ENCODE assay signal across 7 mouse cellular contexts in genomic region chr1:171032691-171033090, GRCm38 (mm10). TPM values are rescaled to one million over a fixed set of nuclear protein-coding genes. Genes with fewer than 3 reads are reported as not detected.
DNase-seq lines count a peak whose midpoint lies in the region; ATAC-seq lines count a peak whose summit lies in the region.

No protein-coding gene starts in this region.

- peaks cover 9% of the 10 kb centered on the region; the same call in 1 of the 2 replicates for H3K4me1 ChIP-seq in lung, embryonic 16.5 days (replicated peaks; ENCODE audit: control insufficient read depth, insufficient read depth, low read length)
- H3K4me1 ChIP-seq in hindbrain, embryonic 11.5 days (replicated peaks; ENCODE audit: control insufficient read depth, insufficient read depth, low read length): 0 out of 2 replicates have a peak, but pooled peaks cover 2% of the 10 kb centered on the region
- H3K4me1 ChIP-seq in midbrain, embryonic 14.5 days (ENCODE audit: control insufficient read depth, insufficient read depth, low read length): peaks cover 3% of the 10 kb centered on the region; the same call in 1 of the 2 replicates

- no peaks in the 10 kb centered on the region for H3K9me3 ChIP-seq in lung, embryonic 16.5 days (ENCODE audit: control insufficient read depth, low read length)
- H3K9me3 ChIP-seq in hindbrain, embryonic 11.5 days (ENCODE audit: control insufficient read depth, low read length): no peaks in the 10 kb centered on the region
- no peaks in the 10 kb centered on the region for H3K9me3 ChIP-seq in midbrain, embryonic 14.5 days (ENCODE audit: control insufficient read depth, low read length)

- DNase-seq in lung, postnatal 14 days: no peak
- peak; percentile 39 for DNase-seq in cerebellum, adult 8-10 months
- peak; percentile 36 for DNase-seq in hindbrain, embryonic 11.5 days (ENCODE audit: low spot score)
- DNase-seq in midbrain, embryonic 14.5 days: peak; percentile 57
- DNase-seq in MN1 (ENCODE audit: low spot score): no peak

- H3K4me2 ChIP-seq in lung, embryonic 16.5 days (ENCODE audit: low read depth, low read length): peak overlapping the region; percentile 88
- peak overlapping the region; percentile 86 for H3K4me2 ChIP-seq in hindbrain, embryonic 11.5 days (replicated peaks; ENCODE audit: low read depth, low read length)
- peak overlapping the region; percentile 88 for H3K4me2 ChIP-seq in midbrain, embryonic 14.5 days (ENCODE audit: low read length)

- H3K9ac ChIP-seq in lung, embryonic 16.5 days (ENCODE audit: low read length): peak overlapping the region; percentile 44
- H3K9ac ChIP-seq in hindbrain, embryonic 11.5 days (ENCODE audit: low read depth, low read length): peak overlapping the region; percentile 39; the same call in 1 of the 2 replicates
- H3K9ac ChIP-seq in midbrain, embryonic 14.5 days (replicated peaks; ENCODE audit: low read length): peak overlapping the region; percentile 55; the same call in 1 of the 2 replicates

- no peaks in the 10 kb centered on the region for H3K36me3 ChIP-seq in lung, embryonic 16.5 days (ENCODE audit: control insufficient read depth, insufficient read depth, low read length)
- H3K36me3 ChIP-seq in hindbrain, embryonic 11.5 days (ENCODE audit: control insufficient read depth, insufficient read depth, low read length): no peaks in the 10 kb centered on the region
- H3K36me3 ChIP-seq in midbrain, embryonic 14.5 days (ENCODE audit: control insufficient read depth, insufficient read depth, low read length): no peaks in the 10 kb centered on the region

- no peak for ATAC-seq in lung, embryonic 16.5 days (ENCODE audit: low read depth)
- no peak for ATAC-seq in hindbrain, embryonic 11.5 days (ENCODE audit: low FRiP score)
- no peak for ATAC-seq in midbrain, embryonic 14.5 days (ENCODE audit: low FRiP score, low TSS enrichment)
- no peak for ATAC-seq in megakaryocyte-erythroid progenitor cell, adult 5-6 weeks (replicated peaks; ENCODE audit: low FRiP score, low TSS enrichment, poor library complexity, severe bottlenecking)

- peak overlapping the region; percentile 58 for H3K4me3 ChIP-seq in lung, embryonic 16.5 days (ENCODE audit: low read length)
- peak overlapping the region; percentile 61 for H3K4me3 ChIP-seq in hindbrain, embryonic 11.5 days (ENCODE audit: low read depth, low read length)
- peak overlapping the region; percentile 61 for H3K4me3 ChIP-seq in midbrain, embryonic 14.5 days (replicated peaks; ENCODE audit: low read depth, low read length)

- peaks cover 5% of the 10 kb centered on the region; the same call in 1 of the 2 replicates for H3K27me3 ChIP-seq in lung, embryonic 16.5 days (ENCODE audit: control insufficient read depth, insufficient read depth, low read depth, low read length)
- H3K27me3 ChIP-seq in hindbrain, embryonic 11.5 days (ENCODE audit: control insufficient read depth, insufficient read depth, low read length): peaks cover 18% of the 10 kb centered on the region; the same call in 1 of the 2 replicates
- H3K27me3 ChIP-seq in midbrain, embryonic 14.5 days (ENCODE audit: control insufficient read depth, insufficient read depth, low read length): 0 out of 2 replicates have a peak, but pooled peaks cover 10% of the 10 kb centered on the region

- no peak overlapping the region for H3K27ac ChIP-seq in lung, embryonic 16.5 days (ENCODE audit: low read length)
- H3K27ac ChIP-seq in hindbrain, embryonic 11.5 days (ENCODE audit: low read depth, low read length): no peak overlapping the region
- no peak overlapping the region for H3K27ac ChIP-seq in midbrain, embryonic 14.5 days (replicated peaks; ENCODE audit: low read depth, low read length)

- 3% methylated on average over 10 of the region's 10 CpGs for WGBS in lung, embryonic 16.5 days
- WGBS in hindbrain, embryonic 11.5 days: 7% methylated on average over 10 of the region's 10 CpGs
- WGBS in midbrain, embryonic 14.5 days: 8% methylated on average over 10 of the region's 10 CpGs

RNA-seq across cellular contexts. Expression of gene Fcgr4, which starts 14.0 kb away (rescaled TPM):
- polyA plus RNA-seq in lung, embryonic 16.5 days (2015; fragmentation: Nextera tagmentation; extraction: Ambion mirVana): 0.39 and 0.84 TPM in 2 replicates
- 0.39 and 0.62 TPM in 2 replicates for polyA plus RNA-seq in hindbrain, embryonic 11.5 days (2014; fragmentation: Nextera tagmentation; extraction: Ambion mirVana)
- polyA plus RNA-seq in midbrain, embryonic 14.5 days (2014; fragmentation: Nextera tagmentation; extraction: Ambion mirVana): 1.5 TPM in 1 of 2 replicates, not detected in the other
- total RNA-seq in megakaryocyte-erythroid progenitor cell, adult 5-6 weeks (2014; fragmentation: Nextera tagmentation): 0.40 TPM in 1 of 2 replicates, not detected in the other
- total RNA-seq in megakaryocyte-erythroid progenitor cell, adult 5-6 weeks (2017): not detected in 2 replicates

RNA-seq across cellular contexts. Expression of gene Fcgr3, which starts 32.0 kb away (rescaled TPM):
- 12.7 and 19.3 TPM in 2 replicates for polyA plus RNA-seq in lung, embryonic 16.5 days (2015; fragmentation: Nextera tagmentation; extraction: Ambion mirVana)
- polyA plus RNA-seq in hindbrain, embryonic 11.5 days (2014; fragmentation: Nextera tagmentation; extraction: Ambion mirVana): 9.6 TPM in 2 replicates
- polyA plus RNA-seq in midbrain, embryonic 14.5 days (2014; fragmentation: Nextera tagmentation; extraction: Ambion mirVana): 2.5 and 8.3 TPM in 2 replicates
- 1.4 and 6.3 TPM in 2 replicates for total RNA-seq in megakaryocyte-erythroid progenitor cell, adult 5-6 weeks (2014; fragmentation: Nextera tagmentation)
- 1.9 and 2.2 TPM in 2 replicates for total RNA-seq in megakaryocyte-erythroid progenitor cell, adult 5-6 weeks (2017)

RNA-seq across cellular contexts. Expression of gene Fcgr2b, which starts 56.3 kb away (rescaled TPM):
- polyA plus RNA-seq in lung, embryonic 16.5 days (2015; fragmentation: Nextera tagmentation; extraction: Ambion mirVana): 3.0 and 4.2 TPM in 2 replicates
- polyA plus RNA-seq in hindbrain, embryonic 11.5 days (2014; fragmentation: Nextera tagmentation; extraction: Ambion mirVana): 0.12 and 0.28 TPM in 2 replicates
- 1.4 TPM in 1 of 2 replicates, not detected in the other for polyA plus RNA-seq in midbrain, embryonic 14.5 days (2014; fragmentation: Nextera tagmentation; extraction: Ambion mirVana)
- total RNA-seq in megakaryocyte-erythroid progenitor cell, adult 5-6 weeks (2014; fragmentation: Nextera tagmentation): 4.5 and 6.0 TPM in 2 replicates
- 3.8 TPM in 1 of 2 replicates, not detected in the other for total RNA-seq in megakaryocyte-erythroid progenitor cell, adult 5-6 weeks (2017)

Comparison
In these comparisons a context has a peak if more than half of its experiments do, and no peak if none do; other contexts are left out.
1. DNase-seq: peak in cerebellum, adult 8-10 months (single experiment), hindbrain, embryonic 11.5 days (single experiment) and midbrain, embryonic 14.5 days (single experiment); none in lung, postnatal 14 days (single experiment) and MN1 (single experiment).
2. Peak in every context shown above with its lines, with median percentiles within 50 percentile points of each other: H3K4me2 ChIP-seq, H3K4me3 ChIP-seq and H3K9ac ChIP-seq.